Mouse (Mus musculus) liver, embryonic 16.5 days (tissue): ENCODE measurements around the gene Fasl. TPM values are rescaled to one million over a fixed set of nuclear protein-coding genes. Genes with fewer than 3 reads are reported as not detected.

ENCODE experiments used
- ATAC-seq: fragments of 200-750 bp; cut with Nextera tagmentation; 2 replicates; pipeline ENCODE4 v1.8.0; 2017; ENCODE audit warnings: low read depth, mild to moderate bottlenecking, moderate number of reproducible peaks, moderate library complexity
- H3K27ac ChIP-seq: fragments of 300-500 bp; sonication (generic); 2 replicates; pipeline ENCODE4 v1.5.1; 2014; ENCODE audit warnings: mild to moderate bottlenecking, low read length
- H3K27me3 ChIP-seq: fragments of 300-500 bp; sonication (generic); 2 replicates; pipeline ENCODE4 v1.6.1; 2014; ENCODE audit warnings: low read depth, low read length, mixed read lengths; ENCODE audit not compliant: control insufficient read depth, insufficient read depth
- H3K36me3 ChIP-seq: fragments of 300-500 bp; sonication (generic); 2 replicates; pipeline ENCODE4 v1.6.1; 2014; ENCODE audit warnings: mild to moderate bottlenecking; ENCODE audit not compliant: control insufficient read depth, insufficient read depth
- H3K4me1 ChIP-seq: fragments of 300-500 bp; sonication (generic); 2 replicates; pipeline ENCODE4 v1.6.1; 2014; ENCODE audit warnings: low read depth, low read length, mixed read lengths; ENCODE audit not compliant: control insufficient read depth
- H3K4me2 ChIP-seq: fragments of 300-500 bp; sonication (generic); 2 replicates; pipeline ENCODE4 v1.6.1; 2014; ENCODE audit warnings: low read depth, low read length, mixed read lengths
- H3K4me3 ChIP-seq: fragments of 300-500 bp; sonication (generic); 2 replicates; pipeline ENCODE4 v1.5.1; 2014; ENCODE audit warnings: low read depth, mild to moderate bottlenecking, low read length
- H3K9ac ChIP-seq: fragments of 300-500 bp; sonication (generic); 2 replicates; pipeline ENCODE4 v1.6.1; 2014; ENCODE audit warnings: low read depth, low read length
- H3K9me3 ChIP-seq: fragments of 300-500 bp; sonication (generic); replicated peaks from 2 replicates; pipeline ENCODE4 v1.6.1; 2016; ENCODE audit warnings: low read length; ENCODE audit not compliant: control insufficient read depth
- WGBS: fragments of 180-500 bp; shearing (Covaris S2); extraction: QIAGEN DNeasy Blood & Tissue Kit; methylation state at CpG from one replicate; pipeline ENCODE4 v1.1.7; 2014; ENCODE audit not compliant: insufficient replicate concordance; 5-methylcytosine and 5-hydroxymethylcytosine counted together
- polyA plus RNA-seq: library from polyadenylated mRNA; unstranded; fragments of >200 nt; fragmentation: Nextera tagmentation; extraction: Ambion mirVana; gene quantifications from 2 replicates; pipeline ENCODE4 v1.2.1, GENCODE M21; 2015

Fasl gene
- polyA plus RNA-seq, result 0.08 and 0.09 TPM in 2 replicates

DNA sequence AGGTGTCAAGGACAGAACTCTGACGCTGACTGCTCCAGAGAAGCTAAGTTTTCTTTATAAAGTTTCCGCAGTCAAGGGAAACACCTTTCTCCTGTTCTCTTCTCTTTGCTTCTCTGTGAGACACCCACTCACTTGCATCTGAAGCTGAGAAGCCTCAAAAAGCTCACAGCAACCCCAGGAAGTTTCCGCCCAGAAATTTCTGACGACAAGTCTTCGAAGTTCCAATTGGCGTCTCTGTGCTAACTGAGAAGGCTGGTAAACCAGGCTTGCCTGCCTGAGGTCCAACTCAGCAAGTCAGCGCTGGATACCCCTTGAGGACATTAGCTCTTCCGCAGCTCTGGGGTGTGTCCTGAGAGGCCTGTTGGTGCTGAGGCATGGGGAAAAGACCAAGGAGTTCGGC, at the start of gene Fasl:
Fasl (minus strand) TSS at position 157 of the 400 bp plus-strand sequence.
- no peak for ATAC-seq
- WGBS, result 75% methylated on average over 9 of the region's 9 CpGs

DNA sequence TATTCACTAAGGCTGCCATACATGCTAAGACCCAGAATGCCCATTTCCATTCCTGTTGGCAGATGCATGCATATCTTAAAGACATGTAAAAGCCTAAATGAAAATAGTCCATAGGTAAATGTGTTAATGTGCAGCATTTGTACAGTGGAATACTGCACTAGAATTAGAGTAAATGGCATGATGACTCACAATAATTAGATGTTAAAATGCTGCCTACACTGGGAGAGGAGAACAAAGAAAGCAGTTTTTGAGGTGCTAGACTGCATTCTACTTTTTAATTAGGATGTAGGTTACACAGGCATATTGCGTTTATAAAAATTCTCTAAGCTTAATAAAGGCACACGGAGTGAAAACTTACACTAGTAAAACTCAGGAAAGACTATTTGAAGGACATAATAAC, 38.4 kb upstream of the Fasl start:
- WGBS, result 93% methylated on average over 2 of the region's 2 CpGs
- ATAC-seq, result no peak
- Histone ChIP-seq H3K27ac (no peak overlapping the region), H3K4me3 (no peak overlapping the region), H3K4me1 (no peaks in the 10 kb centered on the region), H3K4me2 (no peak overlapping the region), H3K27me3 (no peaks in the 10 kb centered on the region), H3K9me3 (no peaks in the 10 kb centered on the region), H3K36me3 (peaks cover 21% of the 10 kb centered on the region), H3K9ac (no peak overlapping the region)

More for the DNA sequence above, at the start of gene Fasl:
- no peak within 1 kb of the TSS for H3K4me2 ChIP-seq
- no peak within 1 kb of the TSS for H3K27ac ChIP-seq
- no peaks in the 10 kb centered on the region for H3K36me3 ChIP-seq
- no peaks in the 10 kb centered on the region for H3K9me3 ChIP-seq
- peaks cover 23% of the 10 kb centered on the region for H3K4me1 ChIP-seq
- no peaks in the 10 kb centered on the region for H3K27me3 ChIP-seq
- no peak within 1 kb of the TSS for H3K9ac ChIP-seq
- H3K4me3 ChIP-seq, result no peak within 1 kb of the TSS

GRCm38 (mm10) chr1:161809428-161809827, 21.1 kb upstream of the Fasl start:
- no peaks in the 10 kb centered on the region for H3K27me3 ChIP-seq
- no peak overlapping the region for H3K4me3 ChIP-seq
- no peak overlapping the region for H3K9ac ChIP-seq
- no peaks in the 10 kb centered on the region for H3K9me3 ChIP-seq
- no peaks in the 10 kb centered on the region; the same call in 1 of the 2 replicates for H3K4me1 ChIP-seq
- ATAC-seq, result no peak
- H3K4me2 ChIP-seq, result no peak overlapping the region
- 61% methylated on average over 5 of the region's 5 CpGs for WGBS
- no peaks in the 10 kb centered on the region for H3K36me3 ChIP-seq
- no peak overlapping the region for H3K27ac ChIP-seq

GRCm38 (mm10) chr1:161808980-161809379, 20.7 kb upstream of the Fasl start:
- Histone ChIP-seq H3K4me1 (no peaks in the 10 kb centered on the region; the same call in 1 of the 2 replicates), H3K9me3 (no peaks in the 10 kb centered on the region), H3K4me3 (no peak overlapping the region), H3K4me2 (no peak overlapping the region), H3K27ac (no peak overlapping the region), H3K27me3 (no peaks in the 10 kb centered on the region), H3K36me3 (no peaks in the 10 kb centered on the region), H3K9ac (no peak overlapping the region)
- 52% methylated on average over 6 of the region's 6 CpGs for WGBS
- no peak for ATAC-seq

DNA sequence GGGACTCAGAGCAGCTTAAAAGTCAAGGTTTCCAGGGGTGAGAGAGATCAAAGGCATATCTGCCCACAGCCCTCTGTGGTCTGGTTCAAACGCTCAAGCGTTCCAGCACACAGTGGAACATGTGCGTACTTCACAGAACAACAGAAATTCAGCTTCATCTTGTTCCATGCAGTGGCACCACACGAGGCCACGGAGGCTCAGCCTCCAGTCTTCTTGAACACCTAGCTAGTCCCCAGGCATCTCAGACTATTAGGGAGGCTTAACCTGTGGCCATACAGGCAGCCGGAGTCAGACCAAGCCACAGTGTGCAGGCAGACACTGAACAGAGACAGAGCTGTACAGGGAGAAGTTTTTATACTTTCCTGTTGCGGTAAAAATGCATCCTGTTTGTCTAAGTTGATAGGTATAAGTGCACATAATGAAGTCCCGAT, 16.3 kb upstream of the Fasl start:
- H3K4me2 ChIP-seq, result no peak overlapping the region
- ATAC-seq, result no peak
- no peaks in the 10 kb centered on the region for H3K27me3 ChIP-seq
- no peak overlapping the region for H3K27ac ChIP-seq
- no peak overlapping the region for H3K9ac ChIP-seq
- H3K4me3 ChIP-seq, result no peak overlapping the region
- 65% methylated on average over 8 of the region's 8 CpGs for WGBS
- H3K36me3 ChIP-seq, result no peaks in the 10 kb centered on the region
- H3K9me3 ChIP-seq, result no peaks in the 10 kb centered on the region
- peaks cover 5% of the 10 kb centered on the region for H3K4me1 ChIP-seq

DNA sequence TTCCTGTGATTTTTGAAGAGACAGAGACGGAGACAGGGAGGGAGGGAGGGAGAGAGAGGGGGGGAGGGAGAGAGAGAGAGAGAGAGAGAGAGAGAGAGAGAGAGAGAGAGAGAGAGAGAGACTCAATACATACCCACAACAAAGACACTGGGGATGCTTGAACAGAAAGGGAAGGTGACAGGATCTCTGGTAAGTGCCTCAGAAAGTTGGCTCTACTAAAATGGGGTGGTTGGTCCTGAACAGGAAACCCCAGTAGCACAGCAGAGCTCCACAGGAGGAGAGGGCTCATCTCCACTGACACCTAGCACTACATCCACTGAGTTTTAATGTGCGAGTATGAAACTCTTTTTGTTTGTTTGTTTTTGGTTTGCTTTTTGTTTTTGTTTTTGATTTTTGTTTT, 13.0 kb upstream of the Fasl start:
- no peaks in the 10 kb centered on the region for H3K36me3 ChIP-seq
- H3K4me1 ChIP-seq, result peaks cover 6% of the 10 kb centered on the region
- H3K9me3 ChIP-seq, result no peaks in the 10 kb centered on the region
- H3K4me2 ChIP-seq, result no peak overlapping the region
- ATAC-seq, result no peak
- H3K4me3 ChIP-seq, result no peak overlapping the region
- H3K9ac ChIP-seq, result no peak overlapping the region
- H3K27me3 ChIP-seq, result no peaks in the 10 kb centered on the region
- H3K27ac ChIP-seq, result no peak overlapping the region
- WGBS, result 70% methylated on average over 2 of the region's 2 CpGs

GRCm38 (mm10) chr1:161800256-161800655, 12.0 kb upstream of the Fasl start:
- Histone ChIP-seq H3K9ac (no peak overlapping the region), H3K36me3 (no peaks in the 10 kb centered on the region)

DNA sequence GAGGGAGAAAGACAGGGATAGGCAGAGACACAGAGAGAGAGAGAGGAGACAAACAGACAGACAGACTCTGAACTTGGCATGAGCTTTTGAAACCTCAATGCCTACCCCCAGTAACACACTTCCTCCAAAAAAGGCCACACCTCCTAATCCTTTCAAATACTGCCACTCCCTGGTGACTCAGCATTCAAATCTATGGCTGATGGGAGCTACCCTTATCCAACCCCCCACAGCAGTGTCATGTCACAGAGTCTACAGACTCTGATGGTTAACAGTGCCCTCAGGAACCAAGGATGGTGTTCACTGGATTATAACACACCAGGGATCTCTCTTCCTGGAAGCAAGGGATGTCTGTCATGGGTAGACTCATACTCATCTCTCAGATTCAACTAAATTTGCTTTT, 11.5 kb upstream of the Fasl start:
- H3K9ac ChIP-seq, result no peak overlapping the region
- H3K27ac ChIP-seq, result no peak overlapping the region
- peaks cover 7% of the 10 kb centered on the region for H3K4me1 ChIP-seq
- no peaks in the 10 kb centered on the region for H3K27me3 ChIP-seq
- H3K36me3 ChIP-seq, result no peaks in the 10 kb centered on the region
- no peak overlapping the region for H3K4me2 ChIP-seq
- ATAC-seq, result peak; percentile 86
- no peaks in the 10 kb centered on the region for H3K9me3 ChIP-seq
- H3K4me3 ChIP-seq, result no peak overlapping the region

More at GRCm38 (mm10) chr1:161800256-161800655, 12.0 kb upstream of the Fasl start:
- ATAC-seq, result no peak
- H3K9me3 ChIP-seq, result no peaks in the 10 kb centered on the region
- no peak overlapping the region for H3K4me2 ChIP-seq
- no peak overlapping the region for H3K27ac ChIP-seq
- no peaks in the 10 kb centered on the region for H3K27me3 ChIP-seq
- peaks cover 6% of the 10 kb centered on the region for H3K4me1 ChIP-seq
- no peak overlapping the region for H3K4me3 ChIP-seq

- H3K4me1 ChIP-seq, result peaks cover 11% of the 10 kb centered on the region
- H3K27ac ChIP-seq, result no peak overlapping the region
- H3K4me3 ChIP-seq, result no peak overlapping the region
- WGBS, result 57% methylated on average over 3 of the region's 3 CpGs
- H3K9me3 ChIP-seq, result no peaks in the 10 kb centered on the region
- no peak overlapping the region for H3K4me2 ChIP-seq
- ATAC-seq, result no peak
- no peak overlapping the region for H3K9ac ChIP-seq
- no peaks in the 10 kb centered on the region for H3K27me3 ChIP-seq
- no peaks in the 10 kb centered on the region for H3K36me3 ChIP-seq
These were observed 10.6 kb upstream of the Fasl start for GRCm38 (mm10) chr1:161798866-161799265.
